Mouse (Mus musculus): Measurements from ENCODE around the gene Trpd52l3. TPM values are rescaled to one million over a fixed set of nuclear protein-coding genes. Genes with fewer than 3 reads are reported as not detected.
A peak's percentile ranks its signal among the peaks of the same experiment; 100 is the strongest.
"Not testable (repeated sequence)": the region's sequence is repeated elsewhere in the genome, so short reads cannot be mapped to it uniquely, and the experiment has no call there.

The Trpd52l3 gene
- not detected for total RNA-seq (2022)

- DNase-seq (ENCODE audit: low spot score in 2 of 2): no peak
Observed at GRCm38 (mm10) chr19:30003621-30004020, at the start of gene Trpd52l3. Trpd52l3 (plus strand) TSS chr19:30003790.

- no peak for DNase-seq (ENCODE audit: low spot score in 2 of 2)
Observed at GRCm38 (mm10) chr19:29953833-29954232, 49.8 kb upstream of the Trpd52l3 start.

- no peak for DNase-seq (ENCODE audit: low spot score in 2 of 2)
Observed at GRCm38 (mm10) chr19:29955454-29955853, 48.1 kb upstream of the Trpd52l3 start.

GRCm38 (mm10) chr19:29960906-29961305 lies 42.7 kb upstream of the Trpd52l3 start:
- DNase-seq (ENCODE audit: low spot score in 2 of 2): no peak

- DNase-seq (ENCODE audit: low spot score in 2 of 2): no peak
Observed at GRCm38 (mm10) chr19:29961842-29962241, 41.7 kb upstream of the Trpd52l3 start.

GRCm38 (mm10) chr19:29963598-29964092 lies 39.9 kb upstream of the Trpd52l3 start:
- DNase-seq (ENCODE audit: low spot score in 2 of 2): no peak

- DNase-seq (ENCODE audit: low spot score in 2 of 2): no peak
Observed at GRCm38 (mm10) chr19:29967960-29968359, 35.6 kb upstream of the Trpd52l3 start.

GRCm38 (mm10) chr19:29973396-29973795 lies 30.2 kb upstream of the Trpd52l3 start:
- no peak for DNase-seq (ENCODE audit: low spot score in 2 of 2)

GRCm38 (mm10) chr19:29978847-29979246 lies 24.7 kb upstream of the Trpd52l3 start:
- DNase-seq (ENCODE audit: low spot score in 2 of 2): no peak

GRCm38 (mm10) chr19:29979452-29980089 lies 24.0 kb upstream of the Trpd52l3 start:
- peak in 1 of 2 experiments; percentile 13 for DNase-seq (ENCODE audit: low spot score in 2 of 2)

GRCm38 (mm10) chr19:29984208-29985005 lies 19.2 kb upstream of the Trpd52l3 start:
- no peak for DNase-seq (ENCODE audit: low spot score in 2 of 2)

- DNase-seq (ENCODE audit: low spot score in 2 of 2): peak in 1 of 2 experiments; percentile 24
Observed at GRCm38 (mm10) chr19:29986464-29987091, 17.0 kb upstream of the Trpd52l3 start.

- no peak for DNase-seq (ENCODE audit: low spot score in 2 of 2)
Observed at GRCm38 (mm10) chr19:30000406-30001365, 2.9 kb upstream of the Trpd52l3 start.

GRCm38 (mm10) chr19:30001550-30001949 lies 2.0 kb upstream of the Trpd52l3 start:
- no peak for DNase-seq (ENCODE audit: low spot score in 2 of 2)

- no peak for DNase-seq (ENCODE audit: low spot score in 2 of 2)
Observed at GRCm38 (mm10) chr19:30006371-30006770, 2.8 kb downstream of the Trpd52l3 start.

- no peak for DNase-seq (ENCODE audit: low spot score in 2 of 2)
Observed at GRCm38 (mm10) chr19:30010520-30011296, 7.1 kb downstream of the Trpd52l3 start.

- no peak for DNase-seq (ENCODE audit: low spot score in 2 of 2)
Observed at GRCm38 (mm10) chr19:30014331-30014730, 10.7 kb downstream of the Trpd52l3 start.

- DNase-seq (ENCODE audit: low spot score in 2 of 2): no peak
Observed at GRCm38 (mm10) chr19:30016156-30016555, 12.6 kb downstream of the Trpd52l3 start.

GRCm38 (mm10) chr19:30023419-30023818 lies 19.8 kb downstream of the Trpd52l3 start:
- not testable (repeated sequence) for DNase-seq (ENCODE audit: low spot score in 2 of 2)
